Mouse (Mus musculus) layer of hippocampus, adult 2 months (tissue): ENCODE data around the gene Ezh2. TPM values are rescaled to one million over a fixed set of nuclear protein-coding genes. Genes with fewer than 3 reads are reported as not detected.
"Not testable (repeated sequence)": the region's sequence is repeated elsewhere in the genome, so short reads cannot be mapped to it uniquely, and the experiment has no call there.

ENCODE experiments used
- DNase-seq, 2 experiments: peaks; one replicate each; pipeline ENCODE4 v3.0.0; 2022; ENCODE audit warnings: low spot score in 2 of 2
- H3K27ac ChIP-seq: fragments of 200-600 bp; 2 replicates; pipeline ENCODE4 v1.8.1; 2022
- H3K4me3 ChIP-seq: fragments of 200-600 bp; 2 replicates; pipeline ENCODE4 v1.8.1; 2022; ENCODE audit warnings: mild to moderate bottlenecking
- CTCF ChIP-seq: fragments of 200-600 bp; conservative IDR thresholded peaks from 2 replicates; pipeline ENCODE4 v1.8.1; 2022; ENCODE audit warnings: antibody characterized with exemption, mild to moderate bottlenecking, moderate library complexity
- total RNA-seq, 2 experiments: library from RNA; stranded (reverse); gene quantifications; 2 replicates each; pipeline ENCODE4 v1.2.3; 2021

The Ezh2 gene
- total RNA-seq, 2 experiments from 2014 or later: 16.0 to 17.4 TPM

DNA sequence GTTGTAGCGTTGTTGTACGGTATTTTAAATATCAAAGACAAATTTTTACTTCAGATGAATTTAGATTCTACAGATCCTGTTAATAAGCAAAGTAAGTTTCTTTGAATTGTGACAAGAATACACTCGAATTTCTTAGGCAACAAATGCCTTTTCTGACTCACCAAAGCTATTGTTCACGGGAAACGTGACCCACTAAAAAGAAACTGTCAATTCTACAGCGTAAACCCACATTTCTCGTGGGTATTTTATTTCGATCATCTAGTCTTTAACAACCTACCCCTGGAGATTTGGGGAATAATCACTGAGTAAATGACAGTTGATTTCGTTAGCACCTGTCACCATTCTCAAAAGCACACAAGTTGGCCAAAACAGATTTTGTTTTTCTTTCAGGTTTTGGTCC is 1.6 kb downstream of the Ezh2 start:
- DNase-seq: no peak
- TF ChIP-seq CTCF: no peak
- Histone ChIP-seq H3K27ac (peak overlapping the region; percentile 83), H3K4me3 (peak overlapping the region; percentile 89)

DNA sequence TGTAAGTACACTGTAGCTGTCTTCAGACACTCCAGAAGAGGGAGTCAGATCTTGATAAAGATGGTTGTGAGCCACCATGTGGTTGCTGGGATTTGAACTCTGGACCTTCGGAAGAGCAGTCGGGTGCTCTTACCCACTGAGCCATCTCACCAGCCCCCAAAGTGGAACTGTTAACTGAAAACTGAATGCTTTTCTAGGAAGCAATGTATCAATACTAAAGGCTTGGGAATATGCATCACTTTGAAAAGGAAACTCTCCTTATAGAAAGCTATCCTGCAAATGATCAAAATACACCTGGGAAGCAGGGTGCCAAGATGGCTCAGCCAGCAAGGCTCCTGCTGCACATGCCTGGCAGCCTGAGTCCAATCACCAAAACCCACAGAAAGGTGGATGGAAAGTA is 7.8 kb downstream of the Ezh2 start:
- DNase-seq, H3K4me3 ChIP-seq, H3K27ac ChIP-seq: not testable (repeated sequence)

DNA sequence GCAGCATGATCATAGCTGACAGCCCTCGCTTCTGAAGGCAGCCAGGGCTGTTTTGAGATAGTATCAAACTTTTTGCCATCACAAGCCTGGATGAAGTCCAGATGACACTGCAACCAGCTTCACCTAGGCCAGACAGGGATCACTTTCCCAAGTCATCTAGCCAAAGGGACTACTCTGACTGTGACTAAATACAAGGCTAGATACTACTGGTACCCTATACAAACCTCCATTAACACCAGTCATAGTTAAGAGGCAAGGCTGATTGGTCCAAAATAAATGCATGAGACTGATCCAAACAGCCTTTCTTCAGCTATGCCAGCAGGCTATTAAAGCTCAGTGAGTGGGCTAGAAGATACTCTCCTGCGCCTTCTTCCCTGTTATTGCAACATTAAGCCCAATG is 22.3 kb downstream of the Ezh2 start:
- TF ChIP-seq CTCF: no peak
- Histone ChIP-seq H3K4me3 (no peak overlapping the region), H3K27ac (no peak overlapping the region)
- no peak for DNase-seq

DNA sequence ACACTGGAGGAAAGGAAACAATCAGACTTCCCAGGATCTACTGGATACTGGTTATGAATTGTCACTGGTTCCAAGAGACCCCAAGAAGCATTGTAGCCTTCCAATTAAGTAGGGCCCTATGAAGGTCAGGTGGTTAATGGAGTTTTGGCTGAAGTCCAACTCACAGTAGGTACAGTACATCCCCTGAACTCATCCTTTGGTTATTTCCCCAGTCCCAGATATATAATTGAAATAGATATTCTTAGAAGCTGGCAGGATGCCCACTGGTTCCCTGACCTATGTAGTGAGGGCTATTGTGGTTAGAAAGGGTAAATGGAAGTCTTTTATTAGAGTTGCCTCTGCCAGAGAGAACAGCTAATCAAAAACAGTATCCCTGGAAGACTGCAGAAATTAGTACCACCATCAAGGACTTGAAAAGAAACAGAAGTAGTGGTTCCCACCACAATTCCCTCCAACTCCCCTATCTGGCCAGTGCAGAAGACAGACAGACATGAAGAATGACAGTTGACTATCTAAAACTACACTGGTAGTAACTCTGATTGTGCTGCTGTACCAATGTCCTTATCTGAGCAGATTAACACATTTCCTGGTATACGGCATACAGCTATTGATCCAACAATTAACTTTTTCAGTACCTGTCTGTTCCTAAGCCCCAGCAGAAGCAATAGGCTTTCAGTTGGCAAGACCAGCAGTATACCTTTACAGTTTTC is 29.7 kb downstream of the Ezh2 start:
- Histone ChIP-seq H3K4me3 (no peak overlapping the region), H3K27ac (no peak overlapping the region)
- no peak for DNase-seq
- no peak for TF ChIP-seq CTCF

DNA sequence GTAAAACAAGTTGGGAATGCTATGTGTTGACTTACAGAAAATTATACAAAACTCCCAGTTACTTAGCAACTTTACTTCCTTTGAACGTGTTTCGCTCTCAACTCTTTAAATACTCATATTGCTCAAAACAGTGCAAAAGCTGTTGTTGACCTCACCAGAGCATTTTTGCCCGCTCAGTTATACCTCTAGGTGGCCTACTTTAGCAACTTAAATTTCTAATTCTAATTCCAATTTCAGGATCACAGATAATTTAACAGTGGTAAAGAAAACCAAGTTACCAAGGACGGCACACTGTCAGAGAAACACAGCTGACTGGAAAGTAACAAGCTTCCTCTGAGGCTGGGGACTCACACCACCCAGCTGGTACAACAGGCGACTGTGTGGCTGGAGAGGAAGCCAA is 33.7 kb downstream of the Ezh2 start:
- DNase-seq: no peak
- TF ChIP-seq CTCF: peak; percentile 72
- Histone ChIP-seq H3K4me3 (no peak overlapping the region), H3K27ac (no peak overlapping the region)

DNA sequence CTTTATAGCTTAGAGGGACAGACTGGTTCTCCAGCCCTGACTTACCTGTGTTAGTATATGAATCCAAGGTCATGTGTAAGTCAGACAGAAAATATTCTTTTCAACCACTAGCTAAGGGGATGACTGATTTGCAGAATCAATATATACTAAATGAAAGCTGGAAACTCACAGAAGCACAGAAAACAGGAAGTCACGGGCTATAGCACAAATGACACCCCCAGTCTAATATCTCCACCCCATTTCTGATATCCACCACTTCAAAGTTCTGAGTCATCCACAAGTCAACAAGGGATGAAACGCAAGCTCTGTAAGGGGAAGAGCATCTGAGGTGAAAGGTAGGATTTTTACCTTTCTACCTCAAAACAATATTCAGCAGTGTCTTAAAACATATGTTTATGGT is 34.3 kb downstream of the Ezh2 start:
- Histone ChIP-seq H3K4me3 (no peak overlapping the region), H3K27ac (no peak overlapping the region)
- no peak for TF ChIP-seq CTCF
- DNase-seq: no peak

DNA sequence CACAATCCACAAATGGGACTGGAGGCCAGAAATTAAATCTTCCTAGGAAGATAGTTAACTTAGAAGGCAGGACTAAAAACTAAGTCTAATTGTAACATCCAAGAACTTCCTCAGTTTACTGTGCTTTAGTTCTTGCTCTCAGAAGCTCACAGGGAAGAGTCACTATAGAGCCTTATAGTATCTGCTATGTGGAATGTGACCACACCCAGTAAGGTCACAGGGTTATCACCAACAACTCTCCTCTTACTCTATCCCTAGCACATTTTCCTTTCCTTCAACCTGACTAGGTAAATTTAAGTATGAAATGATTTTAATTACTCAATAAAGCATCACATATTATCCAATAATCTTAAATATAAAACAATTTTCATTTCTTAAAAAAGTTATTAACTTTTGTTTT is 34.7 kb downstream of the Ezh2 start:
- Histone ChIP-seq H3K4me3 (no peak overlapping the region), H3K27ac (no peak overlapping the region)
- no peak for TF ChIP-seq CTCF
- no peak for DNase-seq

DNA sequence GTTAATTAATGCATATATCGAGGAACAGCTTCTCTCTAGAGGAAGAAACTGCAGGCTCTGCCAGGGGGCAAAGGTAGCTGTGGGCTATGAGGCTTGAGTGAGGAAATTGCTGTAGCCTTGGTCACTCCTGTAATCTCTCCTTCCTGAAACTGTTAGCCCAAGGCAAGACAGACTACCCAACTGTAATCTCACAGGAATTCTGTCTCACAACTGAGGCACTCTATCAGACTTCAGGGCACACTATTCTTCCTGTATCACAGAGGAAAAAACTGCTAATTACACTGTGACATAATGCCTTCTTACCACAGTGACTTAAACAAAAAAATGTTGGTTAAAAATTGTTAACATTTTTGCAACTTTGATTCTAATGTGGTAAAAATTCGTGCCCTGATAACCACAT is 35.9 kb downstream of the Ezh2 start:
- TF ChIP-seq CTCF: no peak
- no peak overlapping the region for H3K4me3 ChIP-seq
- no peak overlapping the region for H3K27ac ChIP-seq
- DNase-seq: no peak

DNA sequence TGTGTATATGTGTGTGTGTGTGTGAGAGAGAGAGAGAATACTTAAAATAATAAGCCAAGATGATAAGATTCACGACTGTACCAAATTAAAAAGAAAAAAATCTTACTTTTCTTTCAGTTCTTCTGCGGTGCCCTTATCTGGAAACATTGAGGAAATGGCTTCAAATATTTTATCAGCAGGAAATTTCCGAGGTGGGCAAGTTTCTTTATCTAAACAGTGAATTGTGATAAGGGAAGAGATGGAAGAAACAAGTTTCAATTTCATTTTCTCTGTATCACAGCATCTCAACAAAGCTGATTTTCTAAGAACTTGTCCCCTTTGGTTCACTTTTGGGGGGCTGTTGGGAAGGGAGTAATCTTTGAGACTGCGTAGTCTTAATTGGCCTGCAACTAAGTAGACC is 42.9 kb downstream of the Ezh2 start:
- Histone ChIP-seq H3K27ac (no peak overlapping the region), H3K4me3 (no peak overlapping the region)
- TF ChIP-seq CTCF: no peak
- no peak for DNase-seq

DNA sequence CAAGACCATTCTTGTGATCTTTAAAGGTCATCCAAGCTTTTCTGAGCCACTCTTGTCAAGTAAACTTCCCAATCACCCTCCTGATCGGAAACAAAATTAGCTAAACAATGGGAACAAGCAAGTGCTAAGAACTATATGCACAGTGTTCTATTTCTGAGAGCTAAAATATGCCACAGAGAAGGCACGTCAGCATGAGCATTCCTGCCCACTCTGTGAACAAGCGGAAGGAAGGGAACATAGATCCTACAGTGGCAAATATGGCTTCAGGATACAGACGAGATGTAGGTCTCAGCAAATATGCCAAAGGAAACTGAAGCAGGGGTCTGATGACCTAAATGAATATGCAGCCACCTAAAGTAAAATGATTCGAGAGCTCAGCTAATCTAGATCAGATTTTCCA is 59.8 kb downstream of the Ezh2 start:
- no peak for TF ChIP-seq CTCF
- no peak overlapping the region for H3K27ac ChIP-seq
- DNase-seq: no peak

DNA sequence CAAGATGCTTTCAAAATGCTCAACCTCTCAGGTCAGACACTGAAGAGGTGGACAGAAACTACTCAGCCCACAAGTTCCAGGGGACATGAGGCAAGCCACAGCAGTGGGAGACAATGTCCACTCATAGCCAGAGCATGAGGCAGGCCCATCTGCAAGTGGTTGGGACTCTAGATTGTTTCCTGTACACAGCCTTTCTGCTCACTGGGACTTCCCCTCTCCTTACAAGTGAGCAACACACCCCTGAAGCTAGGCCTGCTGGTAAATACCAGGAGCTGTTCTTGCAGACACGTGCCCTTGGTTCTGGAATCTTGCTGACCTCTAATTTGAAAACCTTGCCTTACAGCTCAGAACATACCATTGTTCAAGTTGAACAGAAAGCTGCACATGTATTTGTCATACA is 62.6 kb downstream of the Ezh2 start:
- no peak for TF ChIP-seq CTCF
- Histone ChIP-seq H3K4me3 (no peak overlapping the region), H3K27ac (no peak overlapping the region)
- no peak for DNase-seq

More for the DNA sequence above, 59.8 kb downstream of the Ezh2 start:
- no peak overlapping the region for H3K4me3 ChIP-seq

DNA sequence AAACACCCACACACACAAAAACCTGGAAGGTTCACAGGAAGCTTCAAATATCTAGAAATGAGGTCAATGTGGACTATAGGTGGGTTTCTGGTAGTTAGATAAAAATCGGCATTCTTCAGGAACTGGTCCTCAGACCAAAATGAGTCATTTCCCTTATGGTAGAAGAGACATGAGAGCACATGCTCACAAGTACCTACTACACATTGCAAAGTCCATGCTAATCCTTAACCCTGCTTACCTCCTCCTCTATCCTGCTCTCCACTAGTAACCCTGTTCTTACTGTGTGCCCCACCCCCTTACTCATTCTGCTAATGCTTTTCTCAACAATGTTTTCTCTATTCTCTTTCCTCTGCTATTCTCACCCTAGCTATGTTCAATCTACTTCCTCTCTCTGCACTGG is 67.5 kb downstream of the Ezh2 start:
- Histone ChIP-seq H3K4me3 (no peak overlapping the region), H3K27ac (no peak overlapping the region)
- no peak for DNase-seq
- TF ChIP-seq CTCF: no peak

DNA sequence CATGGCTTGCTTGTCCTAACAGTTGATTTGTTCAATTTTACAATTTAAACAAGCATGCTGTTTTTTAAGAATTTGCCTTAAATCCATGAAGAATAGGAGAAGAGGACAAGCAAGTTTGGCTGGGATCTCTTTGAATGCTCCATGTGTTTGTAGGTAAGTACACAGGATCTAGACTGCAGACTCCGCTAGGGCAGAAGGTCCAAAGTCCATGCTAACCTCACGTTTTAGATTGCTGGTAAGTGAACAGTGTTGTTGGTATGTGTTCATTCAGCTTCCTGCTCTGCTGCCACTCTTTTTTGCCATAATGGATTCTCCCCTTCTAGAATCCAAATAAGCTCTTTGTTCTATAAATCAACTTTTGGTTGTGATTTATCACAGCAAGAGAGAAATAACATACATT is 68.0 kb downstream of the Ezh2 start:
- H3K27ac ChIP-seq: no peak overlapping the region
- no peak for TF ChIP-seq CTCF
- H3K4me3 ChIP-seq: no peak overlapping the region
- no peak for DNase-seq

DNA sequence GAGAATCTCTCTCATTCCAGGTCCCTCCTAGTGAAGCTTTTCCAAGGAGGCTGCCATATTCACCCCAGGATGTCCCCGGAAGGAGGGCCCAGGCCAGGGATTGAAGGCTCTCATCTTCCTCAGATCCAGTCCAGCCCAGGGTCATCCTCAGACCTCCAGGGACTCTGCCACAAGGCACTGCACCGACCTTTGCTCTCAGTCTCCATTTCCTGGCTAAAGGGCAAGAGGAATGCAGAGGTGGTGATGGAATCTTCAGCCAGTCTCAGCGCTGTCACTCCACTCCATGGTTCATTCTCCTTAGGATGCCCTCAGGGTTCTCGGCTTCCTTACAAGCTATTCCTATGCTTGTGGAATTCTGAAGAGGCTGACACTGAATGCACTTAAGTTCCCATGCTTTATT is 68.7 kb downstream of the Ezh2 start:
- no peak for TF ChIP-seq CTCF
- H3K27ac ChIP-seq: no peak overlapping the region
- no peak overlapping the region for H3K4me3 ChIP-seq
- DNase-seq: no peak

DNA sequence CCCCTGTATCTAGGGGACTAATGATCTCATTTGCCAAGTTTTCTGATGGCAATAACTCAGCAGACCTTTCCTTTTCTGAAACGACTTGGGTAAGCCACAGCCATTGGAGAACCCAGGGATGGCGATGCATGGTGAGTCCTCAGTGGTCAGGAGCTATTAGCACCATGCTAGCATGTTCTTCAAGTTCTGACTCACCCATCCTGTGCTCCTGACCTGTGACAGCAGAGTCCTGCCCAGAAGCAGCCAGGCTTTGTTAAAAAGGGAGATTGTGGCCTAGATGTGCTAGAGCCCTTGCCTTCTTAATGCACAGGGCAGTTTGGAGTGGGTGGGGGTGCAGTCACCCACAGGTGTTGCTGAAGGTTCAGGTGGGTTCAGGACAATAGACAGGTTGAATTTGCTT is 70.1 kb downstream of the Ezh2 start:
- Histone ChIP-seq H3K27ac (no peak overlapping the region), H3K4me3 (no peak overlapping the region)
- DNase-seq: no peak
- TF ChIP-seq CTCF: no peak
